Mouse (Mus musculus): ENCODE results near the gene Kcng1.

GRCm38 (mm10) chr2:168256506-168256905, 25.0 kb downstream of the Kcng1 start:
- TF ChIP-seq ZNF384 (IDR thresholded peaks at IDR 0.05; ENCODE audit: low read depth, low read length) (no peak), HCFC1 (IDR thresholded peaks at IDR 0.05; ENCODE audit: borderline replicate concordance, insufficient read depth, low read length) (no peak)

All from ES-E14 (cell line).